Mouse (Mus musculus) heart, embryonic 15.5 days (tissue): Measurements from ENCODE around the gene Prdx1. TPM values are rescaled to one million over a fixed set of nuclear protein-coding genes. Genes with fewer than 3 reads are reported as not detected.

Experiments used
- ATAC-seq: fragments of 200-750 bp; cut with Nextera tagmentation; replicated peaks from 2 replicates; pipeline ENCODE4 v1.8.0; 2017; ENCODE audit warnings: low read depth, moderate TSS enrichment; ENCODE audit not compliant: insufficient number of reproducible peaks, insufficient read depth, low FRiP score
- H3K27ac ChIP-seq: fragments of 300-500 bp; sonication (generic); 2 replicates; pipeline ENCODE4 v1.5.1; 2015; ENCODE audit warnings: mild to moderate bottlenecking, inconsistent platforms
- H3K27me3 ChIP-seq: fragments of 300-500 bp; sonication (generic); 2 replicates; pipeline ENCODE4 v1.6.1; 2015; ENCODE audit warnings: inconsistent platforms
- H3K36me3 ChIP-seq: fragments of 300-500 bp; sonication (generic); 2 replicates; pipeline ENCODE4 v1.6.1; 2015; ENCODE audit warnings: mild to moderate bottlenecking, inconsistent platforms
- H3K4me1 ChIP-seq: fragments of 300-500 bp; sonication (generic); replicated peaks from 2 replicates; pipeline ENCODE4 v1.6.1; 2015; ENCODE audit warnings: inconsistent platforms
- H3K4me2 ChIP-seq: fragments of 300-500 bp; sonication (generic); 2 replicates; pipeline ENCODE4 v1.6.1; 2015; ENCODE audit warnings: inconsistent platforms, mild to moderate bottlenecking, moderate library complexity
- H3K4me3 ChIP-seq: fragments of 300-500 bp; sonication (generic); 2 replicates; pipeline ENCODE4 v1.5.1; 2015; ENCODE audit warnings: mild to moderate bottlenecking, inconsistent platforms
- H3K9ac ChIP-seq: fragments of 300-500 bp; sonication (generic); 2 replicates; pipeline ENCODE4 v1.6.1; 2015; ENCODE audit warnings: mild to moderate bottlenecking, inconsistent platforms
- H3K9me3 ChIP-seq: fragments of 300-500 bp; sonication (generic); replicated peaks from 2 replicates; pipeline ENCODE4 v1.6.1; 2016; ENCODE audit warnings: inconsistent platforms
- WGBS: fragments of 180-500 bp; shearing (Covaris S2); methylation state at CpG from one replicate; pipeline ENCODE4 v1.1.7; 2015; ENCODE audit warnings: mixed read lengths; 5-methylcytosine and 5-hydroxymethylcytosine counted together
- polyA plus RNA-seq: library from polyadenylated mRNA; unstranded; fragments of >200 nt; fragmentation: Nextera tagmentation; extraction: Ambion mirVana; gene quantifications from 2 replicates; pipeline ENCODE4 v1.2.1, GENCODE M21; 2015

Prdx1 gene
- polyA plus RNA-seq, 1 experiment from 2014 or later, result 967 TPM

GRCm38 (mm10) chr4:116729532-116729931 lies 44.2 kb downstream of the Prdx1 start:
- Histone ChIP-seq H3K9me3 (no peaks in the 10 kb centered on the region), H3K4me3 (no peak overlapping the region), H3K9ac (no peak overlapping the region), H3K36me3 (no peaks in the 10 kb centered on the region), H3K27me3 (no peaks in the 10 kb centered on the region), H3K27ac (no peak overlapping the region), H3K4me2 (no peak overlapping the region), H3K4me1 (0 out of 2 replicates have a peak, but pooled peaks cover 3% of the 10 kb centered on the region)
- ATAC-seq, result no peak
- WGBS, result 92% methylated on average over 3 of the region's 3 CpGs

- Histone ChIP-seq H3K27me3 (no peaks in the 10 kb centered on the region), H3K27ac (no peak overlapping the region), H3K9ac (no peak overlapping the region), H3K4me3 (no peak overlapping the region), H3K4me1 (0 out of 2 replicates have a peak, but pooled peaks cover 3% of the 10 kb centered on the region), H3K9me3 (no peaks in the 10 kb centered on the region), H3K4me2 (no peak overlapping the region), H3K36me3 (no peaks in the 10 kb centered on the region)
- no peak for ATAC-seq
- WGBS, result 43% methylated on average over 9 of the region's 9 CpGs
Observed at GRCm38 (mm10) chr4:116731077-116731476, 45.7 kb downstream of the Prdx1 start.

GRCm38 (mm10) chr4:116732355-116732754 lies 47.0 kb downstream of the Prdx1 start:
- Histone ChIP-seq H3K4me3 (no peak overlapping the region), H3K27me3 (no peaks in the 10 kb centered on the region), H3K27ac (no peak overlapping the region), H3K4me2 (no peak overlapping the region), H3K4me1 (0 out of 2 replicates have a peak, but pooled peaks cover 3% of the 10 kb centered on the region), H3K9me3 (no peaks in the 10 kb centered on the region), H3K9ac (no peak overlapping the region), H3K36me3 (no peaks in the 10 kb centered on the region)
- 79% methylated on average over 5 of the region's 5 CpGs for WGBS
- ATAC-seq, result no peak

GRCm38 (mm10) chr4:116734996-116735395 lies 49.7 kb downstream of the Prdx1 start:
- no peak overlapping the region for H3K27ac ChIP-seq
- H3K4me1 ChIP-seq, result 0 out of 2 replicates have a peak, but pooled peaks cover 6% of the 10 kb centered on the region
- ATAC-seq, result no peak
- H3K36me3 ChIP-seq, result no peaks in the 10 kb centered on the region
- H3K27me3 ChIP-seq, result no peaks in the 10 kb centered on the region
- H3K9ac ChIP-seq, result no peak overlapping the region
- no peak overlapping the region for H3K4me2 ChIP-seq
- H3K4me3 ChIP-seq, result no peak overlapping the region
- 74% methylated on average over 2 of the region's 2 CpGs for WGBS
- no peaks in the 10 kb centered on the region for H3K9me3 ChIP-seq

- H3K9ac ChIP-seq, result no peak overlapping the region
- H3K4me3 ChIP-seq, result no peak overlapping the region
- no peaks in the 10 kb centered on the region for H3K27me3 ChIP-seq
- H3K4me2 ChIP-seq, result no peak overlapping the region
- WGBS, result 52% methylated on average over 9 of the region's 9 CpGs
- H3K27ac ChIP-seq, result no peak overlapping the region
- H3K36me3 ChIP-seq, result no peaks in the 10 kb centered on the region
- H3K4me1 ChIP-seq, result 0 out of 2 replicates have a peak, but pooled peaks cover 2% of the 10 kb centered on the region
- no peak for ATAC-seq
- H3K9me3 ChIP-seq, result no peaks in the 10 kb centered on the region
Observed at GRCm38 (mm10) chr4:116738972-116739751, 53.8 kb downstream of the Prdx1 start.

GRCm38 (mm10) chr4:116749750-116750149 lies 64.4 kb downstream of the Prdx1 start:
- WGBS, result 80% methylated on average over 2 of the region's 2 CpGs
- Histone ChIP-seq H3K36me3 (no peaks in the 10 kb centered on the region), H3K27ac (no peak overlapping the region), H3K9ac (no peak overlapping the region), H3K9me3 (no peaks in the 10 kb centered on the region), H3K4me3 (no peak overlapping the region), H3K4me1 (no peaks in the 10 kb centered on the region), H3K4me2 (no peak overlapping the region), H3K27me3 (no peaks in the 10 kb centered on the region)
- no peak for ATAC-seq

Other genes with a start within 250 kb of the Prdx1 start
- gene Mast2, start 221.4 kb upstream of the Prdx1 start, polyA plus RNA-seq, result 16.8 and 20.3 TPM in 2 replicates
- gene Ipp, start 178.0 kb upstream of the Prdx1 start, polyA plus RNA-seq, result 14.5 and 14.8 TPM in 2 replicates
- 24.7 and 26.9 TPM in 2 replicates for gene Tmem69, start 129.6 kb upstream of the Prdx1 start, polyA plus RNA-seq
- gene Gpbp1l1, start 127.9 kb upstream of the Prdx1 start, polyA plus RNA-seq, result 24.4 and 28.0 TPM in 2 replicates
- gene Ccdc17, start 88.9 kb upstream of the Prdx1 start, polyA plus RNA-seq, result 4.3 and 4.5 TPM in 2 replicates
- 68.6 and 75.0 TPM in 2 replicates for gene Nasp, start 57.6 kb upstream of the Prdx1 start, polyA plus RNA-seq
- gene Akr1a1, start 33.9 kb upstream of the Prdx1 start, polyA plus RNA-seq, result 501 and 616 TPM in 2 replicates
- 33.9 and 34.1 TPM in 2 replicates for gene Mmachc, start 22.9 kb downstream of the Prdx1 start, polyA plus RNA-seq
- gene Ccdc163, start 23.0 kb downstream of the Prdx1 start, polyA plus RNA-seq, result 13.2 and 18.0 TPM in 2 replicates
- 3.0 and 3.1 TPM in 2 replicates for gene Tesk2, start 35.4 kb downstream of the Prdx1 start, polyA plus RNA-seq
- 17.9 and 21.9 TPM in 2 replicates for gene Toe1, start 122.1 kb downstream of the Prdx1 start, polyA plus RNA-seq
- 6.6 and 9.2 TPM in 2 replicates for gene Mutyh, start 122.2 kb downstream of the Prdx1 start, polyA plus RNA-seq
- gene Hpdl, start 136.2 kb downstream of the Prdx1 start, polyA plus RNA-seq, result 0.89 and 1.0 TPM in 2 replicates
- gene Zswim5, start 191.8 kb downstream of the Prdx1 start, polyA plus RNA-seq, result 0.42 and 0.60 TPM in 2 replicates